Mouse (Mus musculus) T-helper 17 cell (primary cell): Measurements from ENCODE around the gene 4930556J24Rik.
"Not testable (repeated sequence)": the region's sequence is repeated elsewhere in the genome, so short reads cannot be mapped to it uniquely, and the experiment has no call there.

Experiments
- in situ Hi-C, 2 experiments: fragments of 300-600 bp; cut with MboI, MseI; formaldehyde crosslinking; loops; 1 replicate in 1 of 2; 2 replicates in 1 of 2; pipeline ENCODE4 v1.15.1; 2025; ENCODE audit warnings: high pct_unique_total_duplicates in 2 of 2

Gene 4930556J24Rik

GRCm38 (mm10) chr11:3976678-3977077 lies at the start of gene 4930556J24Rik:
4930556J24Rik (minus strand) TSS chr11:3976778.
- in situ Hi-C loops: no loop called here

GRCm38 (mm10) chr11:4023321-4023720 lies 46.7 kb upstream of the 4930556J24Rik start:
- in situ Hi-C loops: no loop called here

- in situ Hi-C loops: not testable (repeated sequence)
These were observed 45.5 kb upstream of the 4930556J24Rik start for GRCm38 (mm10) chr11:4022111-4022510.

- in situ Hi-C loops: not testable (repeated sequence)
These were observed 39.2 kb upstream of the 4930556J24Rik start for GRCm38 (mm10) chr11:4015796-4016195.

- in situ Hi-C loops: no loop called here
These were observed 36.0 kb upstream of the 4930556J24Rik start for GRCm38 (mm10) chr11:4012616-4013015.

GRCm38 (mm10) chr11:4006462-4006861 lies 29.9 kb upstream of the 4930556J24Rik start:
- in situ Hi-C loops: no loop called here

GRCm38 (mm10) chr11:4005220-4005805 lies 28.7 kb upstream of the 4930556J24Rik start:
- in situ Hi-C loops: no loop called here

- in situ Hi-C loops: no loop called here
These were observed 25.0 kb upstream of the 4930556J24Rik start for GRCm38 (mm10) chr11:4001603-4002002.

GRCm38 (mm10) chr11:3999547-3999946 lies 23.0 kb upstream of the 4930556J24Rik start:
- in situ Hi-C loops: no loop called here

- in situ Hi-C loops: no loop called here
These were observed 21.6 kb upstream of the 4930556J24Rik start for GRCm38 (mm10) chr11:3997978-3998720.

- in situ Hi-C loops: no loop called here
These were observed 20.3 kb upstream of the 4930556J24Rik start for GRCm38 (mm10) chr11:3996840-3997239.

- in situ Hi-C loops: no loop called here
These were observed 18.9 kb upstream of the 4930556J24Rik start for GRCm38 (mm10) chr11:3995511-3995910.

GRCm38 (mm10) chr11:3993914-3994313 lies 17.3 kb upstream of the 4930556J24Rik start:
- in situ Hi-C loops: no loop called here

GRCm38 (mm10) chr11:3993132-3993531 lies 16.6 kb upstream of the 4930556J24Rik start:
- in situ Hi-C loops: no loop called here

- in situ Hi-C loops: no loop called here
These were observed 13.2 kb upstream of the 4930556J24Rik start for GRCm38 (mm10) chr11:3989748-3990147.

GRCm38 (mm10) chr11:3983863-3984745 lies 7.5 kb upstream of the 4930556J24Rik start:
- in situ Hi-C loops: no loop called here

GRCm38 (mm10) chr11:3983291-3983862 lies 6.8 kb upstream of the 4930556J24Rik start, which contains the start of gene Gal3st1:
Gal3st1 (plus strand) TSS chr11:3983636.
- in situ Hi-C loops: no loop called here

GRCm38 (mm10) chr11:3982275-3983209 lies 6.0 kb upstream of the 4930556J24Rik start:
- in situ Hi-C loops: no loop called here

- in situ Hi-C loops: no loop called here
These were observed 5.0 kb upstream of the 4930556J24Rik start for GRCm38 (mm10) chr11:3981536-3981935.

- in situ Hi-C loops: no loop called here
These were observed 1.8 kb upstream of the 4930556J24Rik start for GRCm38 (mm10) chr11:3978421-3978820.

GRCm38 (mm10) chr11:3974311-3974710 lies 2.3 kb downstream of the 4930556J24Rik start:
- in situ Hi-C loops: no loop called here
